Mouse (Mus musculus): ENCODE measurements around the gene Ddn.

- TF ChIP-seq CTCF (IDR thresholded peaks at IDR 0.05; ENCODE audit: borderline replicate concordance, insufficient read depth, low read depth, low read length) (no peak), POLR2A (IDR thresholded peaks at IDR 0.05; ENCODE audit: borderline replicate concordance, insufficient read depth, low read length) (no peak)
Measured at GRCm38 (mm10) chr15:98849165-98849564, 39.9 kb upstream of the Ddn start.
